Mouse (Mus musculus) bone marrow macrophage, adult 2 months (primary cell): ENCODE data around the gene Olfr46. TPM values are rescaled to one million over a fixed set of nuclear protein-coding genes. Genes with fewer than 3 reads are reported as not detected.
"Not testable (repeated sequence)": the region's sequence is repeated elsewhere in the genome, so short reads cannot be mapped to it uniquely, and the experiment has no call there.

ENCODE experiments used
- H3K27ac ChIP-seq: 2 replicates; pipeline ENCODE4 v1.5.1; 2012; ENCODE audit warnings: low read depth, low read length; ENCODE audit not compliant: insufficient read depth
- H3K4me1 ChIP-seq: 2 replicates; pipeline ENCODE4 v1.6.1; 2012; ENCODE audit warnings: low read length; ENCODE audit not compliant: control insufficient read depth, insufficient read depth
- H3K4me3 ChIP-seq: 2 replicates; pipeline ENCODE4 v1.5.1; 2012; ENCODE audit warnings: mild to moderate bottlenecking, low read length, moderate library complexity; ENCODE audit not compliant: insufficient read depth
- CTCF ChIP-seq: IDR thresholded peaks from 2 replicates; pipeline ENCODE4 v1.5.1; 2012; ENCODE audit warnings: low read depth, mild to moderate bottlenecking, low read length, moderate library complexity
- POLR2A ChIP-seq: IDR thresholded peaks from 2 replicates; pipeline ENCODE4 v1.6.1; 2012; ENCODE audit warnings: mild to moderate bottlenecking, low read depth, low read length, borderline replicate concordance
- polyA plus RNA-seq: library from polyadenylated mRNA; stranded (reverse); fragments of >200 nt; gene quantifications from 2 replicates; pipeline ENCODE4 v1.2.4, GENCODE M21; 2012; ENCODE audit not compliant: missing spikeins, insufficient read depth, insufficient read length

Olfr46 gene
- not detected in 2 replicates for polyA plus RNA-seq

DNA sequence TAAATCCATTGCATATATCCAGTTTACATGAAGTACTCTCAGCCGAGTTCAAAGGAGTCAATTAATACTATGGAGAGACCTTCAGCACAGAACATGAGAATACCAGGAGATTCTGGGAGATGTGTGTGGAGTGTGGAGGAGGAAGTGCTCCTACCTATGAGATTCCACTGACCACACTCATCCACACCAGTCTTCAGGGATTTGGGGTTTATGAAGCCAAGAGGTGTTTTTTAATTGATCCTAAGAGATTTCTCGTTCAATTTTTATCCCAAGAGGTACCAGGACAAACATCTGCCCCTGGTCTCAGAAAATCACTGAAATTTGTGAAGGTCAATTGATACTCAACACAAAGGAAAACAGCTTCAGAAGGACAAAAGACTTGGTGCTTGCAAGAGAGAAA is at the start of gene Olfr46:
Gene Olfr46, plus strand, starts transcription at position 301 of the 400 bp plus-strand sequence.
- H3K4me1 ChIP-seq, H3K4me3 ChIP-seq, H3K27ac ChIP-seq: not testable (repeated sequence)

DNA sequence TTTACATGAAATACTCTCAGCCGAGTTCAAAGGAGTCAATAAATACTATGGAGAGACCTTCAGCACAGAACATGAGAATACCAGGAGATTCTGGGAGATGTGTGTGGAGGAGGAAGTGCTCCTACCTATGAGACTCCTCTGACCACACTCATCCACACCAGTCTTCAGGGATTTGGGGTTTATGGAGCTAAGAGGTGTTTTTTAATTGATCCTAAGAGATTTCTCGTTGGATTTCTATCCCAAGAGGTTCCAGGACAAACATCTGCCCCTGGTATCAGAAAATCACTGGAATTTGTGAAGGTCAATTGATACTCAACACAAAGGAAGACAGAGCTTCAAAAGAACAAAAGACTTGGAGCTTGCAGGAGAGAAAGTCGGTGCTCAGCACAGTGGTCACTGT is 33.5 kb upstream of the Olfr46 start, which contains the start of gene Olfr538:
Gene Olfr538, plus strand, starts transcription at position 301 of the 400 bp plus-strand sequence.
- no peak for TF ChIP-seq CTCF
- no peak for TF ChIP-seq POLR2A
- Histone ChIP-seq H3K4me1 (no peaks in the 10 kb centered on the region), H3K27ac (no peak within 1 kb of the TSS), H3K4me3 (no peak within 1 kb of the TSS)

DNA sequence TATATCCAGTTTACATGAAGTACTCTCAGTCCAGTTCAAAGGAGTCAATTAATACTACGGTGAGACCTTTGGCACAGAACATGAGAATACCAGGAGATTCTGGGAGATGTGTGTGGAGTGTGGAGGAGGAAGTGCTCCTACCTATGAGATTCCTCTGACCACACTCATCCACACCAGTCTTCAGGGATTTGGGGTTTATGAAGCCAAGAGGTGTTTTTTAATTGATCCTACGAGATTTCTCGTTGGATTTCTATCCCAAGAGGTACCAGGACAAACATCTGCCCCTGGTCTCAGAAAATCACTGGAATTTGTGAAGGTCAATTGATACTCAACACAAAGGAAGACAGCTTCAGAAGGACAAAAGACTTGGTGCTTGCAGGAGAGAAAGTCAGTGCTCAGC is 27.6 kb downstream of the Olfr46 start, which contains the start of gene Olfr61:
Gene Olfr61, plus strand, starts transcription at position 301 of the 400 bp plus-strand sequence.
- not testable (repeated sequence) for H3K27ac ChIP-seq, H3K4me1 ChIP-seq, H3K4me3 ChIP-seq

DNA sequence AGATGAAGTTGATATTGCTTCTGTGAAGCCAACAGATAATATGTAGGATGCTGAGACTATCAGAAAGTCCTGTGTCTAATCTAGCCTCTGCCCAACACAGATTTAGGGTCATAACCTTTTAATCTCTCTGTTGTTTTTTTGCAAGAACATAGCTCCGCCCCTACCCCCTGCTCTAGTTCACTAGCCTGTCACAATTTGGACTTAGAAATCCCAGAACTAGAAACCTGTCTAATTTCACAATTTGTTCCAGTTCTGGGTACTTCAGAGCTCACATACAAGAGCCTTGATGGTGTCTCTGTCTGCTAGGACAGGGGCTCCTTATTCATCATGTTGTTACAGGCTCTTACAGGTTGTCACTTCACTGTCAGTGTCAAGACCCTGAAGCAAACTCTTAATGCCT is 29.5 kb downstream of the Olfr46 start:
- no peak overlapping the region for H3K27ac ChIP-seq
- H3K4me3 ChIP-seq: no peak overlapping the region
- no peak for TF ChIP-seq CTCF
- no peak for TF ChIP-seq POLR2A
- no peaks in the 10 kb centered on the region for H3K4me1 ChIP-seq

DNA sequence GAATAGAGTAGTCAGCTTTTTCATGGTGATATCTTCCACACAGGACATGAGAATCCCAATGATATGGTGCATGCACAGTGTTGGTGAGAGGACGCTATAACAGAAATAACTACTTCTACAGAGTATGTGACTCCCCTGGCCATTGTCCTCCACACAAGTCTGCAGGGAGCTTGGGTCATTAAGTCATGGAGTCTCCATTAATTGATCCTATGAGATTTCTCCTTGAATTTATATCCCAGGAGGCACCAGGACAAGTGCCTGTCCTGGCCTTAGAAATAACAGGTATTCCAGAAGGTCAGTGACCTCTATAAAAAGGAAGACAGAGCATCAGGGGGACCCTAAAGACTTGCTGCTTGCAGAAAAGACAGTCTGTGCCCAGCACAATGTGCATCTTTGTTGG is 45.1 kb downstream of the Olfr46 start, which contains the start of gene Olfr53:
Gene Olfr53, plus strand, starts transcription at position 301 of the 400 bp plus-strand sequence.
- TF ChIP-seq CTCF: no peak
- Histone ChIP-seq H3K27ac (no peak within 1 kb of the TSS), H3K4me1 (no peaks in the 10 kb centered on the region), H3K4me3 (no peak within 1 kb of the TSS)

DNA sequence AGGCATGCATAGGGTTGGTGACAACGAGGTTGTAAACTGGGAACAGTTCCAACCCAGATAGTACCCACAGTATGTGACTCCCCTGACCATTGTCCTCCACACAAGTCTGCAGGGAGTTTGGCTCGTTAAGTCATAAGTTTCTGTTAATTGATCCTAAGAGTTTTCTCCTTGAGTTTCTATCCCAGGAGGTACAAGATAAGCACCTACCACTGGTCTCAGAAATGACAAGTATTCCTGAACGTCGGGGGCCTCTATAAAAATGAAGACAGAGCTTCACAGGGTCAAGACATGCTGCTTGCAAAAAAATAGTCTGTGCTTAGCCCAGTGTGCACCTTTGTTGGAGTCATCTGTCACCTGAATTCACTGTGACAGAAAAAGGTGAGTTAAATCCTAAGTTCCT is 58.6 kb downstream of the Olfr46 start, which contains the start of gene Olfr539:
Gene Olfr539, plus strand, starts transcription at position 301 of the 400 bp plus-strand sequence.
- Histone ChIP-seq H3K4me3 (no peak within 1 kb of the TSS), H3K4me1 (no peaks in the 10 kb centered on the region), H3K27ac (no peak within 1 kb of the TSS)
- no peak for TF ChIP-seq CTCF
- TF ChIP-seq POLR2A: no peak

Other genes with a start within 250 kb of the Olfr46 start
- not detected in 2 replicates for gene Olfr60, start 239.6 kb upstream of the Olfr46 start, polyA plus RNA-seq
- not detected in 2 replicates for gene Olfr530, start 224.9 kb upstream of the Olfr46 start, polyA plus RNA-seq
- not detected in 2 replicates for gene Olfr531, start 198.4 kb upstream of the Olfr46 start, polyA plus RNA-seq
- not detected in 2 replicates for gene Olfr532, start 179.6 kb upstream of the Olfr46 start, polyA plus RNA-seq
- gene Olfr533, start 137.9 kb upstream of the Olfr46 start, polyA plus RNA-seq: not detected in 2 replicates
- gene Olfr535, start 117.1 kb upstream of the Olfr46 start, polyA plus RNA-seq: not detected in 2 replicates
- 0.15 TPM in 1 of 2 replicates, not detected in the other for gene Olfr536, start 93.9 kb upstream of the Olfr46 start, polyA plus RNA-seq
- not detected in 2 replicates for gene Olfr538, start 33.4 kb upstream of the Olfr46 start, polyA plus RNA-seq
- not detected in 2 replicates for gene Olfr61, start 27.7 kb downstream of the Olfr46 start, polyA plus RNA-seq
- not detected in 2 replicates for gene Olfr53, start 45.2 kb downstream of the Olfr46 start, polyA plus RNA-seq
- gene Olfr539, start 58.7 kb downstream of the Olfr46 start, polyA plus RNA-seq: 0.05 TPM in 1 of 2 replicates, not detected in the other
- gene Olfr45, start 80.7 kb downstream of the Olfr46 start, polyA plus RNA-seq: not detected in 2 replicates
- not detected in 2 replicates for gene Olfr541, start 96.0 kb downstream of the Olfr46 start, polyA plus RNA-seq
- not detected in 2 replicates for gene Cyp2e1, start 162.5 kb downstream of the Olfr46 start, polyA plus RNA-seq
- gene Syce1, start 186.6 kb downstream of the Olfr46 start, polyA plus RNA-seq: not detected in 2 replicates
- gene Zfp941, start 220.9 kb downstream of the Olfr46 start, polyA plus RNA-seq: 0.19 and 0.20 TPM in 2 replicates
- not detected in 2 replicates for gene Urah, start 233.7 kb downstream of the Olfr46 start, polyA plus RNA-seq
- gene Scgb1c1, start 244.3 kb downstream of the Olfr46 start, polyA plus RNA-seq: not detected in 2 replicates
- gene Odf3, start 246.5 kb downstream of the Olfr46 start, polyA plus RNA-seq: not detected in 2 replicates